Mouse (Mus musculus): Measurements from ENCODE around the gene Map1b.

The Map1b gene

GRCm38 (mm10) chr13:99492619-99493303, 23.6 kb downstream of the Map1b start:
- in situ Hi-C loops (cut with MboI, MseI) = loop anchor here in 1 of 2 experiments (10.0 kb wide), 1 partner anchor 352 kb away; no protein-coding TSS in a partner anchor

GRCm38 (mm10) chr13:99489998-99490397, 26.3 kb downstream of the Map1b start:
- in situ Hi-C loops (cut with MboI, MseI) = loop anchor here in 1 of 2 experiments (10.0 kb wide), 1 partner anchor 355 kb away; no protein-coding TSS in a partner anchor

- in situ Hi-C loops (cut with MboI, MseI) = no loop called here
Measured at GRCm38 (mm10) chr13:99489175-99489574, 27.2 kb downstream of the Map1b start.

- in situ Hi-C loops (cut with MboI, MseI) = no loop called here
Measured at GRCm38 (mm10) chr13:99485861-99486260, 30.5 kb downstream of the Map1b start.

GRCm38 (mm10) chr13:99485331-99485733, 31.0 kb downstream of the Map1b start:
- in situ Hi-C loops (cut with MboI, MseI) = no loop called here

GRCm38 (mm10) chr13:99484905-99485304, 31.4 kb downstream of the Map1b start:
- in situ Hi-C loops (cut with MboI, MseI) = no loop called here

- in situ Hi-C loops (cut with MboI, MseI) = no loop called here
Measured at GRCm38 (mm10) chr13:99483433-99483832, 32.9 kb downstream of the Map1b start.

GRCm38 (mm10) chr13:99475488-99475887, 40.9 kb downstream of the Map1b start:
- in situ Hi-C loops (cut with MboI, MseI) = no loop called here

- in situ Hi-C loops (cut with MboI, MseI) = no loop called here
Measured at GRCm38 (mm10) chr13:99475033-99475432, 41.3 kb downstream of the Map1b start.

GRCm38 (mm10) chr13:99474108-99474507, 42.2 kb downstream of the Map1b start:
- in situ Hi-C loops (cut with MboI, MseI) = no loop called here

- in situ Hi-C loops (cut with MboI, MseI) = no loop called here
Measured at GRCm38 (mm10) chr13:99472028-99472427, 44.3 kb downstream of the Map1b start.

GRCm38 (mm10) chr13:99470084-99470483, 46.3 kb downstream of the Map1b start:
- in situ Hi-C loops (cut with MboI, MseI) = no loop called here

GRCm38 (mm10) chr13:99468267-99468666, 48.1 kb downstream of the Map1b start:
- in situ Hi-C loops (cut with MboI, MseI) = loop anchor here in 1 of 2 experiments (10.0 kb wide), 1 partner anchor 1313 kb away; no protein-coding TSS in a partner anchor

- in situ Hi-C loops (cut with MboI, MseI) = loop anchor here in 1 of 2 experiments (10.0 kb wide), 1 partner anchor 1312 kb away; no protein-coding TSS in a partner anchor
Measured at GRCm38 (mm10) chr13:99466811-99467315, 49.5 kb downstream of the Map1b start.

GRCm38 (mm10) chr13:99466064-99466463, 50.3 kb downstream of the Map1b start:
- in situ Hi-C loops (cut with MboI, MseI) = loop anchor here in 1 of 2 experiments (10.0 kb wide), 1 partner anchor 1311 kb away; no protein-coding TSS in a partner anchor

- in situ Hi-C loops (cut with MboI, MseI) = loop anchor here in 1 of 2 experiments (10.0 kb wide), 1 partner anchor 1310 kb away; no protein-coding TSS in a partner anchor
Measured at GRCm38 (mm10) chr13:99464551-99464950, 51.8 kb downstream of the Map1b start.

- in situ Hi-C loops (cut with MboI, MseI) = loop anchor here in 1 of 2 experiments (10.0 kb wide), 1 partner anchor 1307 kb away; no protein-coding TSS in a partner anchor
Measured at GRCm38 (mm10) chr13:99461886-99462285, 54.5 kb downstream of the Map1b start.

GRCm38 (mm10) chr13:99459612-99460011, 56.7 kb downstream of the Map1b start:
- in situ Hi-C loops (cut with MboI, MseI) = loop anchor here (10.0 kb wide), 2 partner anchors 1055 to 1305 kb away; no protein-coding TSS in a partner anchor

- in situ Hi-C loops (cut with MboI, MseI) = loop anchor here in 1 of 2 experiments (10.0 kb wide), 1 partner anchor 1056 kb away; no protein-coding TSS in a partner anchor
Measured at GRCm38 (mm10) chr13:99458658-99459386, 57.5 kb downstream of the Map1b start.

- in situ Hi-C loops (cut with MboI, MseI) = loop anchor here in 1 of 2 experiments (10.0 kb wide), 1 partner anchor 1060 kb away; no protein-coding TSS in a partner anchor
Measured at GRCm38 (mm10) chr13:99454977-99455376, 61.4 kb downstream of the Map1b start.

GRCm38 (mm10) chr13:99452444-99452843, 63.9 kb downstream of the Map1b start:
- in situ Hi-C loops (cut with MboI, MseI) = loop anchor here in 1 of 2 experiments (10.0 kb wide), 1 partner anchor 1062 kb away; no protein-coding TSS in a partner anchor

- in situ Hi-C loops (cut with MboI, MseI) = loop anchor here in 1 of 2 experiments (10.0 kb wide), 1 partner anchor 1064 kb away; no protein-coding TSS in a partner anchor
Measured at GRCm38 (mm10) chr13:99451276-99451675, 65.1 kb downstream of the Map1b start.

Data from T-helper 17 cell (primary cell).